Mouse (Mus musculus) embryonic facial prominence, embryonic 12.5 days (tissue): ENCODE data around the gene Oard1. TPM values are rescaled to one million over a fixed set of nuclear protein-coding genes. Genes with fewer than 3 reads are reported as not detected.

ENCODE experiments used
- ATAC-seq: fragments of 200-750 bp; cut with Nextera tagmentation; 2 replicates; pipeline ENCODE4 v1.8.0; 2017; ENCODE audit not compliant: insufficient number of reproducible peaks, insufficient read depth, low FRiP score, low TSS enrichment
- H3K27ac ChIP-seq: fragments of 300-500 bp; sonication (generic); 2 replicates; pipeline ENCODE4 v1.5.1; 2016; ENCODE audit warnings: mild to moderate bottlenecking
- H3K27me3 ChIP-seq: fragments of 300-500 bp; sonication (generic); 2 replicates; pipeline ENCODE4 v1.6.1; 2016; ENCODE audit warnings: mild to moderate bottlenecking, moderate library complexity
- H3K36me3 ChIP-seq: fragments of 300-500 bp; sonication (generic); 2 replicates; pipeline ENCODE4 v1.6.1; 2016; ENCODE audit warnings: mild to moderate bottlenecking
- H3K4me1 ChIP-seq: fragments of 300-500 bp; sonication (generic); 2 replicates; pipeline ENCODE4 v1.6.1; 2016
- H3K4me2 ChIP-seq: fragments of 300-500 bp; sonication (generic); replicated peaks from 2 replicates; pipeline ENCODE4 v1.6.1; 2016; ENCODE audit warnings: mild to moderate bottlenecking, moderate library complexity
- H3K4me3 ChIP-seq: fragments of 300-500 bp; sonication (generic); 2 replicates; pipeline ENCODE4 v1.5.1; 2016; ENCODE audit warnings: mild to moderate bottlenecking
- H3K9ac ChIP-seq: fragments of 300-500 bp; sonication (generic); 2 replicates; pipeline ENCODE4 v1.6.1; 2016; ENCODE audit warnings: mild to moderate bottlenecking, moderate library complexity
- H3K9me3 ChIP-seq: fragments of 300-500 bp; sonication (generic); 2 replicates; pipeline ENCODE4 v1.6.1; 2016; ENCODE audit warnings: mild to moderate bottlenecking, moderate library complexity
- WGBS: fragments of 180-500 bp; shearing (Covaris S2); methylation state at CpG from one replicate; pipeline ENCODE4 v1.1.7; 2016; 5-methylcytosine and 5-hydroxymethylcytosine counted together
- polyA plus RNA-seq: library from polyadenylated mRNA; unstranded; fragments of >200 nt; fragmentation: Nextera tagmentation; extraction: Ambion mirVana; gene quantifications from 2 replicates; pipeline ENCODE4 v1.2.1, GENCODE M21; 2016

Gene Oard1
- polyA plus RNA-seq, 1 experiment from 2014 or later, result 64.0 TPM

DNA sequence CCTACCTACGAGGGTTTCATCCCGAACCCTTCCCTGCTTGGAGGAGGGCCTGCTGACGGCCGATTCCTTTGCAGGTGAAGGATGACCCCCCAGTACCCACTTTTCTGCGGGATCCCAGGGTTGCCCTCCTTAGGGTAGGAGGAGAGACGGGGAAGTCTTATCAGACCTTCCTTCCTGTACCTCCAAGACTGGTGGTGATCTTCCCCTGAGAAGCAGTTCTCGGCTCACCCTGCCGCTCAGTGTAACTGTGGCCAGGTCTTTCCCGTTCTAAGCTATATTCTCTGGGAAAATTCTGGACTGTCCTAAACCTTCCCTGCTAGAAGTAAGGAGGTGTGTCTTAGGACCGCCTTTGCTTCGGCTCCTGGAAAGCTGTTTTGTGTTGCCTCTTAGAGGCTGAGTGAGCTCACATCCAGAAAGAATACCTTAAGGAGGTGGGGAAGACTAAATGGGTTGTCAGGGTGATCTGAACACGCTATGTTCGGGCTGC is 528 bp downstream of the Oard1 start:
- Histone ChIP-seq H3K4me3 (peak overlapping the region; percentile 79), H3K27ac (peak overlapping the region; percentile 100), H3K36me3 (peaks cover 29% of the 10 kb centered on the region), H3K9me3 (no peaks in the 10 kb centered on the region), H3K4me1 (peaks cover 15% of the 10 kb centered on the region), H3K27me3 (no peaks in the 10 kb centered on the region), H3K9ac (peak overlapping the region; percentile 68), H3K4me2 (peak overlapping the region; percentile 65)
- WGBS, result under 1% methylated on average over 13 of the region's 13 CpGs
- ATAC-seq, result 0 out of 2 replicates have a peak, but pooled peaks have one; percentile 2

DNA sequence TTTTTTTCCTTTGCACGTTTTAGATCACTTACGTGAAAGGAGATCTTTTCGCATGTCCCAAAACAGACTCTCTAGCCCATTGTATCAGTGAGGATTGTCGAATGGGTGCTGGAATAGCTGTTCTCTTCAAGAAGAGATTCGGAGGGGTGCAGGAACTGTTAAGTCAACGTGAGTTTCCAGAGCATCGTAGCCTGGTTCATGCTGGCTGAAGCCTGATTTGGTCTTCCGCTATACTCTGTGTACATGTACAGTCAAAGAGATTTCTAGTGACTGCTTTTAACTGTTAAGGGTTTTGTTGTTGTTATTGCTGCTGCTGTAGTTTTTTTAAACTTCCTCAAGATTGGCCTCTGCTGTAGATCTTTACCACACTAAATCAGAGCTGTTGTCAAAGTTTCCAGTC is 1.4 kb downstream of the Oard1 start:
- 0 out of 2 replicates have a peak overlapping the region, but pooled peaks have one; percentile 100 for H3K27ac ChIP-seq
- ATAC-seq, result no peak
- no peaks in the 10 kb centered on the region for H3K9me3 ChIP-seq
- 56% methylated on average over 8 of the region's 8 CpGs for WGBS
- peaks cover 35% of the 10 kb centered on the region for H3K36me3 ChIP-seq
- H3K4me1 ChIP-seq, result peaks cover 15% of the 10 kb centered on the region
- H3K4me3 ChIP-seq, result peak overlapping the region; percentile 79
- no peaks in the 10 kb centered on the region for H3K27me3 ChIP-seq
- peak overlapping the region; percentile 65 for H3K4me2 ChIP-seq
- H3K9ac ChIP-seq, result peak overlapping the region; percentile 68

DNA sequence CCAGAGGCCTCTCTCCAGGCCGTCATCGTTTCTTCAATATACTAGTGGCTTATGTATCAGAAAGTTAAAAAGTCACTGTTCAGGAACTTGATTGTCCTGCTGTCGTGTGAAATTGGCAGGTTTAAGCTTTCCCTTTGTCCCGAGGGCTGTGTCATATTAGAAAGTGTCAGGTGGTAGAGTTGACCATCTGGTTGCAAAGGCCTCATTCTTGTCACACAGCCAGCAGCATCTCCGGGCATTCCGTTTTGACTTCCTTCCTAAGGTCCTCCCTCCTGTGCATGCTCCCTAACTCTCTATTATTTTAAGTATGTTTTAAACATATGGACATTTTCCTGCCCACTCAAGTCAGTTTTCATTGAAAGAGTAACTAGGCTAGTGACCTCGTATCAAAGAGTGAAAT is 6.2 kb downstream of the Oard1 start:
- H3K27me3 ChIP-seq, result no peaks in the 10 kb centered on the region
- no peak overlapping the region for H3K4me3 ChIP-seq
- H3K4me2 ChIP-seq, result no peak overlapping the region
- 78% methylated on average over 7 of the region's 7 CpGs for WGBS
- peaks cover 4% of the 10 kb centered on the region for H3K4me1 ChIP-seq
- H3K36me3 ChIP-seq, result peaks cover 43% of the 10 kb centered on the region
- H3K9ac ChIP-seq, result no peak overlapping the region
- no peak overlapping the region for H3K27ac ChIP-seq
- H3K9me3 ChIP-seq, result no peaks in the 10 kb centered on the region
- ATAC-seq, result no peak

DNA sequence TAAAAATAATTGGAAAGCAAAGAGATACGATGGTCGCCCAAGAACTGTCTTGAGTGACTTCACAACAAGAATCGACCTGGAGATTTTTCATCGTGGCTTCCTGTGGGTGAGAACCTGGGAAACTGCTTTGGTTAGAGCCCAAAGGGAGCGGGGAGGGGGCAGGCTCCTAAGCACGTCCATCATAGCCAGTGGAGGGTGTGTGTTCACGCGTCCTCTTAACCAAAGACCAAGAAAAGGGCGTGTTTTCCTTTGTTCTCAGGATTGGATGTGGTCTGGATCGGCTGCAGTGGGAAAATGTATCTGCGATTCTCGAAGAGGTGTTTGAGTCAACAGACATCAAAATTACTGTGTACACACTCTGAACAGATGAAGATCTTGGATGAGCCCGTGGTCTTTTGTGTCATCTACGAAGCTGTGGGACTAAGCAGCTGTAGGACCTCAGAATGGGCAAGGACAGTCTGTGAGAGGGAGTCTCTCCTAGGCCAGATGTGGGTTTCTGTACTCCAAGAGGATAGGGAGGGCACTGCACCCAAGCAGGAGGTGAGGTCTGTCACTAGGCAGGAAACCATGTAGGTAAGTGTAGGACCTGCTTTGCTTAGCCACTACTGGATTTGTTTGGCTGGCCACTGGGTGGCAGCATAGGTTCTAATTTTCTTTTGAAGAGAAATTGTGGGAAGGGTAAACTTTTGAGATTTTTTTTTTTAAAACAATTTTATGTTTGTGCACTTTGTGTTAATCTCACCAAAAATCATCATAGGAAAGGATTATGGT is 6.8 kb downstream of the Oard1 start:
- Histone ChIP-seq H3K27me3 (no peaks in the 10 kb centered on the region), H3K9me3 (no peaks in the 10 kb centered on the region), H3K4me3 (no peak overlapping the region), H3K4me1 (no peaks in the 10 kb centered on the region; the same call in 1 of the 2 replicates), H3K27ac (no peak overlapping the region), H3K36me3 (peaks cover 43% of the 10 kb centered on the region), H3K9ac (no peak overlapping the region), H3K4me2 (no peak overlapping the region)
- 90% methylated on average over 14 of the region's 14 CpGs for WGBS
- ATAC-seq, result no peak

DNA sequence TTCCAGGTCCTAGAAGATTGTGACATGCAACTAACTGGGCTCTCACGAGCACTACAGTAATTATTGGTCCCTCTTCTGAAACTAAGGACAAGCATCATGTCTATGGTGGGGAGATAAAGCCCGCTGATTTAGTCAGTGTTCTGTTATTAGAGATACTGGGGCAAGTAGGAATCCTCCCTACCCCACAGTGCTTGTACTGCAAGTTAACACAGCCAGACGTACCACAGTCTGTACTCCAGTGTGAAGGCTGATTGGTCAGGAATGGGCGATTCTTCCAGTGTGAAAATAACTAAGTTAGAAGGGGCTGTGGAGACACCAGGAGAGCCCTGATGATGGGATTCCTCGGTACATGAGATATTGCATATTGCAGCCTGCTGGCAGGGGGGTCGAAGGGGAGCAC is 7.7 kb downstream of the Oard1 start:
- Histone ChIP-seq H3K27me3 (no peaks in the 10 kb centered on the region), H3K9ac (no peak overlapping the region), H3K27ac (no peak overlapping the region), H3K9me3 (no peaks in the 10 kb centered on the region), H3K4me2 (no peak overlapping the region), H3K4me3 (no peak overlapping the region), H3K4me1 (no peaks in the 10 kb centered on the region), H3K36me3 (peaks cover 38% of the 10 kb centered on the region)
- ATAC-seq, result no peak
- WGBS, result 89% methylated on average over 6 of the region's 6 CpGs

DNA sequence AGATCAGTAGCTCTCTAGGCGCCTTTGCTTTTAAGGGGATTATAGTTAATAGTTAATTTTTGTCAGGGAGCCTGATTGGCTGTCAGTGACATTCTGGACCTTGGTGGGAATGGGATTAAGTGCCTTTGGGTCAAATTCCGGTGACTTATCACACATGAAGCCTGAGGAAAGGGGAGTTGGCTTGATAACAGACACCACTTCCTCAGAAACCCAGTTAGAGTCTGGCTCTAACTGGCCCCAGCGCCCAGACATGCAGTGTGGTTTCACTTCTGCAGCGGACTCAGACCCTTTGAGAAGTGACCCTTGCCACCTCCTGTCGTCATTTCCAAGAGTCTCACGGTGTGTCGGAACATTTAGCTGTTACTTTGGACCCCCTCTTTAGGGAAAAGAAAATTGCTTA is 8.4 kb downstream of the Oard1 start:
- no peaks in the 10 kb centered on the region for H3K4me1 ChIP-seq
- no peaks in the 10 kb centered on the region for H3K27me3 ChIP-seq
- H3K27ac ChIP-seq, result no peak overlapping the region
- no peak overlapping the region for H3K9ac ChIP-seq
- ATAC-seq, result no peak
- no peak overlapping the region for H3K4me2 ChIP-seq
- peaks cover 34% of the 10 kb centered on the region for H3K36me3 ChIP-seq
- 66% methylated on average over 7 of the region's 7 CpGs for WGBS
- H3K9me3 ChIP-seq, result no peaks in the 10 kb centered on the region
- H3K4me3 ChIP-seq, result no peak overlapping the region

DNA sequence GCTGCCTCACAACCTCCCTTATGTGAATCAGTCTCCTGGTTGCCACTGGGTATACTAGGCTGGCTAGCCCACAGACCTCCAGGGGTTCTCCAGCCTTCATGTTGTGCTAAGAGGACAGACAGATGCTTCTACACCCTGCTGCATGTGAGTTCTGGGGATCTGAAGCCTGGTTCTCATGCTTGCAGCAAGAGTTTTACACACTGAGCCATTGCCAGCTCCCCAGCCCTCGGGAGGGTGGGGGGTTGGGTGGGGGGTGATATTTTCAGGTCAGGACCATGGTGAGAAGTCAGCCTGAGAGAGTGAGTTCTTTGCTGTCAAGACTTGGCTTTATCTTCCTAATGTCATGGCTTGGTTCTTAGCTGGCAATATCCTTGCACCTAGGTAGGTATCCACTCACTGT is 9.0 kb downstream of the Oard1 start:
- ATAC-seq, result no peak
- Histone ChIP-seq H3K4me3 (no peak overlapping the region), H3K4me1 (no peaks in the 10 kb centered on the region), H3K27me3 (no peaks in the 10 kb centered on the region), H3K27ac (no peak overlapping the region), H3K9me3 (no peaks in the 10 kb centered on the region), H3K4me2 (no peak overlapping the region), H3K36me3 (peaks cover 30% of the 10 kb centered on the region), H3K9ac (no peak overlapping the region)
- 76% methylated on average over 1 of the region's 1 CpGs for WGBS

DNA sequence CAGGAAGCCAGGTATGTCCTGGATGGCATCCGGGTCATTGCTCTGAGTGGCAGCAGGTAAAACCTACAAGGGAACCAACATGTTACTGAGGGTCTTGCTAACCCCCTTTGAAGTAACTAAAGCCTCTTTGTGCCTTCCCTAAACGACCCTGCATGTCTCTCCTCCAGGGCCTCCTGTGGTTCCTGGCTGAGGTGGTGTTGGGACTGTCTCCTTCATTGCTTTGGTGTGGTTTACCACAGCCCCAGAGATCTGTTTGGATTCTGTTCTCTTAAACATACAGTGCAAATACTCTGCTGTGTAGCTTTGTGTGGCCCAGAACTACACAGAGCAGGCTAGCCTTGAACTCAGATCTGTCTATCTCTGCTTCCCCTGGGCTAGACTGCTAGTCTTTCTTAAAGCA is 9.8 kb downstream of the Oard1 start:
- H3K4me2 ChIP-seq, result no peak overlapping the region
- H3K4me1 ChIP-seq, result no peaks in the 10 kb centered on the region
- ATAC-seq, result no peak
- H3K27me3 ChIP-seq, result no peaks in the 10 kb centered on the region
- 74% methylated on average over 2 of the region's 2 CpGs for WGBS
- no peak overlapping the region for H3K27ac ChIP-seq
- peaks cover 22% of the 10 kb centered on the region for H3K36me3 ChIP-seq
- no peak overlapping the region for H3K9ac ChIP-seq
- H3K4me3 ChIP-seq, result no peak overlapping the region
- H3K9me3 ChIP-seq, result no peaks in the 10 kb centered on the region

DNA sequence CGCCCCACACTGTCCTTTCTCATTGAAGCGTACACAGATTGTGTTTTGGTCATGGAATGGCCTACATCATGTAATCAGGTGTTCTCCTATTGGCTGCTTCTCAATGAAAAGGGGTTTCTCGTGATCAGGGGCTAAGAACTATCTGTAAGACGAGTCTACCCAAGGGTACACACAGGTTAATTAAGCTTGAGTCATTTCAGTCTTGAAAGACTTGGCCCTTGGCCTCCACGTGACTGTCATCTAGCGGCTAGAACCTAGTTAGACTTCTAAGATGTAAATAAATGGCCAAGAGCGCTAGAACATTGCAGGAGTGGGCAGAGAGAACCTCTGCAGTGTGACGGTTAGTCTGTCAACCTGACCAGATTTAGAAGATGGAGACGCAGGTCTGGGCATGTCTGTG is 14.4 kb downstream of the Oard1 start:
- peaks cover 21% of the 10 kb centered on the region for H3K4me1 ChIP-seq
- no peaks in the 10 kb centered on the region for H3K9me3 ChIP-seq
- 86% methylated on average over 9 of the region's 9 CpGs for WGBS
- H3K27me3 ChIP-seq, result no peaks in the 10 kb centered on the region
- no peak overlapping the region for H3K4me2 ChIP-seq
- H3K36me3 ChIP-seq, result no peaks in the 10 kb centered on the region
- no peak for ATAC-seq
- no peak overlapping the region for H3K4me3 ChIP-seq
- H3K27ac ChIP-seq, result no peak overlapping the region
- H3K9ac ChIP-seq, result no peak overlapping the region

DNA sequence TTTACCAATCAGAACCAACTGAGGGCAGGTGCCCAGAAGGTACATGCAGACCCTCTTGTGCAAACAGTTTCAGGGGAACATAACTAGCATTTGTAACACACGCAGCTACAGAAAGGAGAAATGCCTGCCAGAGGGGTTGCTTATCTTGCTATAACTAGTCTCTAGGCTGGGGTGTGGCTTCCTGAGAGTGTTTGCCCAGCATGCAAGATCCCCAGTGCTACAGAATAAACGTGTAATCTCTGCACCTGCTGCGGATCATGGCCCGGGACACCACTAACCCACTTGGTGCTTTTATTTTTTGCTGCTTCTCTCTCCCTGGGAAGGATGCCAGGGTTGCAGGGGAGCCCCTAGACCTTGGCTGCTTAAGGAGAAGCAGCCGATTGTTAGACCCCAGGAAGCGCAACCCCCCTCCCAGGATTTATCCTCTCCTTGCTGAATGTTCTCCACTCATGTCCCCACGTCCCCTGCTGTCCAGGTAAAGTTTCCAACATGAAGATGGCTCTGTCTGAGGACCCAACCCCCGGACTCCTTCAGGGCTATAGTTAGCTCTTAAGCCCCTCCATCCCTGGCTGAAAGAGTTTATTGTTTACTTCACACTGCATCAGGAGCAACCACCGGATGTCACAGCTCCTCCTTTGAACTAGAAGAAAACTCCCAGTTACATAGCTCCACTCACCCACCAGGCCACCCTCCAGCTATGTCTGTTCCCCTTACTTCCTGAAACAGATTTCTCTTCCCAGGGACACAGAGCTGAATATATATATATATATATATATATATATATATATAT is 16.2 kb downstream of the Oard1 start:
- ATAC-seq, result no peak
- no peak overlapping the region for H3K4me3 ChIP-seq
- no peaks in the 10 kb centered on the region for H3K9me3 ChIP-seq
- WGBS, result 39% methylated on average over 9 of the region's 9 CpGs
- no peaks in the 10 kb centered on the region for H3K36me3 ChIP-seq
- no peaks in the 10 kb centered on the region for H3K27me3 ChIP-seq
- H3K4me2 ChIP-seq, result no peak overlapping the region
- H3K27ac ChIP-seq, result no peak overlapping the region
- H3K9ac ChIP-seq, result no peak overlapping the region
- H3K4me1 ChIP-seq, result peaks cover 21% of the 10 kb centered on the region

DNA sequence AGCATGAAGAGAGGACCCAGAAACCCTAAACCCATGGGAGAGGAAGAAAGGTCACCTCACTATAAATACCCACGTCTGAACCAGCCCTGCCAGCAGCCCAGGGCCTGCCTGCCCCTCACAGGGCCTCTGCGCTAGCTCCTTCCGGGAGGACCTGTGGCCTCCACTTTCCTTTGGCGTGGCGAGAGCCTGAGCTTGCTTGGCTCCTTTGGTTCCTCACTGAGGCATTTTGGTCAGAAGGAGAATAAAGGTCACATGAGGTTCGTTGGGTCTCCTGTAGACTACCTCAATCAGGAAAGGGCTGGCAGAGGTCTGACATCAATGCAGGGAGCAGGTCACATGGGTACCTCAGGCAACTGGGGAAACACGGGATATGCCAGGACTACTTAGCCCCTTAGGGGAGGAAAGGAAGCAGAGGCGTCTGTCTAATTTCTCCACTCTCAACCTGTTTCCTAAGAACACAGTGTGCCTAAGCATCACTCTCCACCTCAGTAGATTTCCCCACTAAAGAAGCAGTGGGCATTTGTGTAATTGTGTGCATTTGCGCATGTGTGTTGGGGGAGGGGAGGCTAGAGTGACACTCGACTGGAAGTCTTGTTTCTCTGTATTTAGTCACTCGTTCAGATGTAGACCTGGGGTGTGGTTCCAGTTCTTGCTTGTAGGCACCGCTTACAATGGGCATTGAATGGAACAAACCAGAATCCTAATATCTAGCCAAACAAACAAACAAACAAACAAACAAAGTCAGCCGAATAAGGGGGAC is 17.4 kb downstream of the Oard1 start:
- Histone ChIP-seq H3K27ac (no peak overlapping the region), H3K36me3 (no peaks in the 10 kb centered on the region), H3K4me1 (peaks cover 21% of the 10 kb centered on the region), H3K4me3 (no peak overlapping the region), H3K9ac (no peak overlapping the region), H3K27me3 (no peaks in the 10 kb centered on the region), H3K9me3 (no peaks in the 10 kb centered on the region), H3K4me2 (no peak overlapping the region)
- whole genome bisulfite sequencing, result 43% methylated on average over 13 of the region's 13 CpGs
- no peak for ATAC-seq
